Mouse (Mus musculus) forebrain, embryonic 16.5 days (tissue): Measurements from ENCODE around the gene Fam240b. TPM values are rescaled to one million over a fixed set of nuclear protein-coding genes. Genes with fewer than 3 reads are reported as not detected.

Source experiments
- ATAC-seq: fragments of 200-750 bp; cut with Nextera tagmentation; 2 replicates; pipeline ENCODE4 v1.8.0; 2017; ENCODE audit warnings: mild to moderate bottlenecking, moderate library complexity
- H3K27ac ChIP-seq: fragments of 300-500 bp; sonication (generic); 2 replicates; pipeline ENCODE4 v1.5.1; 2014; ENCODE audit warnings: low read length, control low read depth
- H3K27me3 ChIP-seq: fragments of 300-500 bp; sonication (generic); replicated peaks from 2 replicates; pipeline ENCODE4 v1.6.1; 2014; ENCODE audit warnings: low read length; ENCODE audit not compliant: control insufficient read depth, insufficient read depth
- H3K36me3 ChIP-seq: fragments of 300-500 bp; sonication (generic); 2 replicates; pipeline ENCODE4 v1.6.1; 2014; ENCODE audit not compliant: control insufficient read depth, insufficient read depth
- H3K4me1 ChIP-seq: fragments of 300-500 bp; sonication (generic); replicated peaks from 2 replicates; pipeline ENCODE4 v1.6.1; 2014; ENCODE audit warnings: low read length; ENCODE audit not compliant: control insufficient read depth, insufficient read depth
- H3K4me2 ChIP-seq: fragments of 300-500 bp; sonication (generic); 2 replicates; pipeline ENCODE4 v1.6.1; 2014; ENCODE audit warnings: mild to moderate bottlenecking, low read length, control low read depth
- H3K4me3 ChIP-seq: fragments of 300-500 bp; sonication (generic); replicated peaks from 2 replicates; pipeline ENCODE4 v1.5.1; 2014; ENCODE audit warnings: mild to moderate bottlenecking, low read length, control low read depth
- H3K9ac ChIP-seq: fragments of 300-500 bp; sonication (generic); replicated peaks from 2 replicates; pipeline ENCODE4 v1.6.1; 2014; ENCODE audit warnings: low read depth, low read length, control low read depth
- H3K9me3 ChIP-seq: fragments of 300-500 bp; sonication (generic); 2 replicates; pipeline ENCODE4 v1.6.1; 2016; ENCODE audit warnings: low read length; ENCODE audit not compliant: control insufficient read depth
- WGBS: fragments of 180-500 bp; shearing (Covaris S2); extraction: QIAGEN DNeasy Blood & Tissue Kit; methylation state at CpG from one replicate; pipeline ENCODE4 v1.1.7; 2014; 5-methylcytosine and 5-hydroxymethylcytosine counted together
- polyA plus RNA-seq: library from polyadenylated mRNA; unstranded; fragments of >200 nt; fragmentation: Nextera tagmentation; extraction: Ambion mirVana; gene quantifications from 2 replicates; pipeline ENCODE4 v1.2.1, GENCODE M21; 2015

The Fam240b gene
- polyA plus RNA-seq, 1 experiment from 2014 or later: not detected

- Histone ChIP-seq H3K36me3 (no peaks in the 10 kb centered on the region), H3K4me3 (no peak overlapping the region), H3K4me1 (no peaks in the 10 kb centered on the region), H3K9ac (no peak overlapping the region), H3K4me2 (no peak overlapping the region), H3K9me3 (no peaks in the 10 kb centered on the region), H3K27me3 (no peaks in the 10 kb centered on the region), H3K27ac (no peak overlapping the region)
- 73% methylated on average over 9 of the region's 9 CpGs for WGBS
- no peak for ATAC-seq
These were observed 52.2 kb downstream of the Fam240b start for GRCm38 (mm10) chr13:64445254-64445920.

GRCm38 (mm10) chr13:64443263-64443894 is 54.2 kb downstream of the Fam240b start:
- H3K27ac ChIP-seq: no peak overlapping the region
- 56% methylated on average over 4 of the region's 4 CpGs for WGBS

DNA sequence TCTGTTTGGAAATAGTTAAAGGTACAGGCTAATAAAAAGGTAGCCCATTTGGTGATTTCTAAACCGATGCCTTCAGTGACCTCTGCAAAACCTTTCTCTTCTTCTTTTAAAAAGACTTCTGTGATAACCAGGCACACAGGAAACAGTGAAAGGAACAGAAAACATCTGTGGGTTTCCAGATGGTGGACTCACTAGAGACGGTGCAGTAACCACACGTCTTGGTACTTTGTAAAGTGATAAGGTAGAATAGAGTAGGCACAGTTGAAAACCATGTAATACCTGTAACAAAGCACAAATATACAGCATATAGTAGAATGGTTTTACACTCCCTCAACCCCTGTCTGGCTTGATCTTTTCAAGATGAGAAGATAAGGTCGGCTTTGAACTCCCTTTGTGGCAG is 57.0 kb downstream of the Fam240b start:
- Histone ChIP-seq H3K27ac (no peak overlapping the region), H3K27me3 (no peaks in the 10 kb centered on the region), H3K4me1 (no peaks in the 10 kb centered on the region), H3K4me2 (no peak overlapping the region), H3K9me3 (no peaks in the 10 kb centered on the region), H3K9ac (no peak overlapping the region), H3K4me3 (no peak overlapping the region), H3K36me3 (no peaks in the 10 kb centered on the region)
- no peak for ATAC-seq
- WGBS: 90% methylated on average over 4 of the region's 4 CpGs

More at GRCm38 (mm10) chr13:64443263-64443894, 54.2 kb downstream of the Fam240b start:
- no peaks in the 10 kb centered on the region for H3K27me3 ChIP-seq
- no peaks in the 10 kb centered on the region for H3K36me3 ChIP-seq
- no peaks in the 10 kb centered on the region for H3K9me3 ChIP-seq
- H3K4me3 ChIP-seq: no peak overlapping the region
- H3K4me1 ChIP-seq: no peaks in the 10 kb centered on the region
- ATAC-seq: peak; percentile 88
- H3K9ac ChIP-seq: no peak overlapping the region
- no peak overlapping the region for H3K4me2 ChIP-seq

DNA sequence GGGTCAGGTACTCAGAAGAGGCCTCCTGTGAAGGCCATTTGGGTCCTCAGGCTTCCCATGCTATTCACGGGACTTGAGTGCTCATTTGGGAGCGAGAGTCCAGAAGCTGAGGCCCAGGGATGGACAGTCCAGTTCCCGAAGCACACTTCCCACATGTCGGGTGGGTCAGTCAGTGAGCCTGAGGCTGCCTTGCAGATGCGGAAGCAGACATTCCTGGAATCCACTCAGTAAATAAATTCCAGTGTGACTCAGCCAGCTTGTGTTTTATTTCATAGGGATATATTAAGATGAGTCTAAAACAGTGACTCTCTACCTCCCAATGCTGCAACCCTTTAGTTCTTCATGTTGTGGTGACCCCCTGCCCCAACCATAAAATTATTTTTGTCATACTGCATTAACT is 58.1 kb downstream of the Fam240b start:
- no peak for ATAC-seq
- Histone ChIP-seq H3K9me3 (no peaks in the 10 kb centered on the region), H3K36me3 (no peaks in the 10 kb centered on the region), H3K4me2 (no peak overlapping the region), H3K4me1 (no peaks in the 10 kb centered on the region), H3K9ac (no peak overlapping the region), H3K27me3 (no peaks in the 10 kb centered on the region), H3K27ac (no peak overlapping the region), H3K4me3 (no peak overlapping the region)
- WGBS: 89% methylated on average over 5 of the region's 5 CpGs

- Histone ChIP-seq H3K27ac (no peak overlapping the region), H3K27me3 (no peaks in the 10 kb centered on the region), H3K4me3 (no peak overlapping the region), H3K4me2 (no peak overlapping the region), H3K9ac (no peak overlapping the region), H3K9me3 (no peaks in the 10 kb centered on the region), H3K36me3 (no peaks in the 10 kb centered on the region), H3K4me1 (no peaks in the 10 kb centered on the region)
- peak; percentile 45 for ATAC-seq
- WGBS: 53% methylated on average over 9 of the region's 9 CpGs
These were observed 58.6 kb downstream of the Fam240b start for GRCm38 (mm10) chr13:64438863-64439452.

DNA sequence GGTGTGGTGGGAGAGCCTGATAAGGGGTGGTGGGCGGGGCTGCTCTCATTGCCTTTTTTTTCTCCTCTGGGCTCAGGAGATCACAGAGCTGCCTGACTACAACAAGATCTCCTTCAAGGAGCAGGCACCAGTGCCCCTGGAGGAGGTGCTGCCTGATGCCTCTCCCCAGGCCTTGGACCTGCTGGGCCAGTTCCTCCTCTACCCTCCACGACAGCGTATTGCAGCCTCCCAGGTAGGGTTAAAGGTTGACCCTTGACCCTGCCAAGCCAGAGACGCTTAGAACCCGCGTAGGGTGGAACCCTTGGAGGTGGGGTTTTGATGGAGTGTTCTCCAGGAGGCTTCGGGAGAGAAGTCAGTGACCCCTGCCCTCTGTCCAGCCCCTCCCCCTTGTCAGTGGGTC is 59.8 kb downstream of the Fam240b start:
- Histone ChIP-seq H3K4me1 (peaks cover 6% of the 10 kb centered on the region), H3K27me3 (no peaks in the 10 kb centered on the region), H3K9me3 (no peaks in the 10 kb centered on the region), H3K36me3 (no peaks in the 10 kb centered on the region), H3K4me2 (no peak overlapping the region), H3K27ac (no peak overlapping the region), H3K4me3 (no peak overlapping the region), H3K9ac (no peak overlapping the region)
- 78% methylated on average over 7 of the region's 7 CpGs for WGBS
- no peak for ATAC-seq

- under 1% methylated on average over 57 of the region's 57 CpGs for WGBS
- Histone ChIP-seq H3K4me3 (peak within 1 kb of the TSS; percentile 83), H3K9ac (peak within 1 kb of the TSS; percentile 82), H3K27ac (peak within 1 kb of the TSS; percentile 94), H3K4me2 (peak within 1 kb of the TSS; percentile 86), H3K27me3 (no peaks in the 10 kb centered on the region), H3K36me3 (no peaks in the 10 kb centered on the region), H3K9me3 (no peaks in the 10 kb centered on the region), H3K4me1 (peaks cover 7% of the 10 kb centered on the region)
- peak; percentile 99 for ATAC-seq
These were observed 65.3 kb downstream of the Fam240b start, which contains the start of gene Cdk20 for GRCm38 (mm10) chr13:64432017-64432995. TSS of gene Cdk20 (plus strand) at chr13:64432314.
